Mouse (Mus musculus) right cerebral cortex, adult 2 months (tissue): ENCODE data around the gene Gm10961.
"Not testable (repeated sequence)": the region's sequence is repeated elsewhere in the genome, so short reads cannot be mapped to it uniquely, and the experiment has no call there.

ENCODE experiments used
- DNase-seq, 2 experiments: peaks; one replicate each; pipeline ENCODE4 v3.0.0; 2021 to 2022; ENCODE audit warnings: low spot score in 2 of 2

The Gm10961 gene

DNA sequence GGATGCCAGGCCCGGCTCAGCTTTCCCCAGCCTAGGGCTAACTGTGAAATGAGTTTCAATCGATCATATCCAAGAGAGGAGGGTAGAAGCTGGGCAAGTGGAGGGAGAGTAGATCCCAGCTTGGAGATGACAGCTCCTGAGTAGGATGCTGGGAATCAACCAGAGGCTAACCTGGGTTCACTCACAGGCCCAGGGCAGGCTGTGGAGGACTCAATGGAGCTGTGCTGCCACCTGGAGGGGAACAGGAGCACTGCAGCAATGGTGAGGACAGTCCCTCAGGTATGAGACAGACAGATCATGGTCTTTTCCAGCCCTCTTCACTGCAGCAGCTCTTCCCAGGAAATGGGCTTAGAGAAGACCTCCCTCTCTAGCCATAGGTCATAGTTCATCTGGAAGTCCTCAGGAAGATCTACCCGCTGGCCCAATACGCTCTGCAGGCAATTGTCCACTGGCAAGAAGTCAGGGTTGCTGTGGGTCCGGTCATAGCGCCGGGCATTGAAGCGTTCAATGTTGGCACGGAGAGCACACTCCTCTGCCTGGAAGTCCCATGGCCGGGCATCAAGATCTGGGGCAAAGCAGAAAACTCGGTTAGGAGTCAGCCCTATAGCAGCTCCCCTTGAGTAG is 18.1 kb upstream of the Gm10961 start:
- DNase-seq, result peak; percentile 80 to 81

GRCm38 (mm10) chr3:107617800-107618199 is 13.3 kb upstream of the Gm10961 start:
- DNase-seq, result no peak

DNA sequence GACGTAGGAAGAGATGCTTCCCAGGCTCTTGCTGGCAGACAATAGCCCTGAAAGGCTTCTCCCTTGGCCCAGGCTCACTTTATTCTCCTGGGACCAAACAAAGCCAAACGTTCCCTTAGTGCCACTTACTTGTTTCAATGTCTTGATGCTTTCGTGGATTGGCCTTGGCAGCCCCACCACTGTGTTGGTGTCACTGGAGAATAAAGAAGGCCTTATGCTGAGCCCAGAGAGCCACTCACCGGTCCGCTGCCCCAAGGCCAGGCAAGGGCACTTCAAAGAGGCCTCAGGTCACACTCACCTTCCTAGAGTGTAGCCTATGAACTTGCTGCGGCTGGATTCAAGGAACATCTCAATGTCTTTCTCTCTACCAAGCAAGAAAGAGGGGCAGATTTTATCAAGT is 11.2 kb upstream of the Gm10961 start:
- no peak for DNase-seq

GRCm38 (mm10) chr3:107621286-107622075 is 9.6 kb upstream of the Gm10961 start:
- no peak for DNase-seq

GRCm38 (mm10) chr3:107622537-107622936 is 8.6 kb upstream of the Gm10961 start:
- no peak for DNase-seq

- no peak for DNase-seq
These were observed 6.7 kb upstream of the Gm10961 start for GRCm38 (mm10) chr3:107624424-107624823.

- DNase-seq, result no peak
These were observed 5.6 kb upstream of the Gm10961 start for GRCm38 (mm10) chr3:107625536-107625935.

- DNase-seq, result no peak
These were observed 4.4 kb upstream of the Gm10961 start for GRCm38 (mm10) chr3:107626751-107627150.

DNA sequence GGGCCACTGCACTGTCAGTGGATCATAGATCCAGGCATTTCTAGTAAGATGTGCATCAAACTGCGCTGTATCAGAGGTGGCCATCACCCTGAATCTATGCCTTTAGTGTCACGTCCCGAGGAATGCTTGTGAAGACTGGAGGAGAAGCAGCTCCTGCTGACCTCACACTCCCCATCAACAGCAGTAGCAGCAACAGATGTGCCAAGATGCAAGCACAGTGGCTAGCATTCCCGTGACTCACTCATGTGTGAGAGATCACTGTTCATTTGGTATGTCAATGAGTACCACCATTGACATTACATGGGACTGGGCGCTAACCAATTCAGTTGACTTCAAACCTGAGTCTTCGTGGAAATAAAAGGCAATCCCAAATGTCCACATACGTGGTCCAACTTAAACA is 3.5 kb upstream of the Gm10961 start:
- no peak for DNase-seq

DNA sequence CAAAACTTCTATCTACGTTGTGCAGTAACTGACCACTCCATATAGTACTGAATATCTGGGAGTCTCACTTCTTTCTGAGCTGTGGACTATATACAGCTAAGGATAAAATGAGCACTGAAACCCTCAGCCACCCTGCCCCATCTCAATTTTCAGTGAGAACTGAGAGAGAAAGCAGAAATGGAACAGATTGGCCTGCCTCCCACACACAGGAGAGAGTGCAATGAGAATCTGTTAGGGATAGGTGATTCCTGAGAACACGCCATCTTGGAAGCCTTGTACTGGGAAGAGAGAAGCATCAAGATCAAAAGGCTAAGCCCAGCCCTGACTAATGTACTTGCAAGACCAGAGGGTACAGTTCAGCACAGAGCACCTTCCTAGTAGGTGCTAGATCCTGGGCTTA is 2.6 kb upstream of the Gm10961 start:
- DNase-seq, result peak; percentile 34 to 43

DNA sequence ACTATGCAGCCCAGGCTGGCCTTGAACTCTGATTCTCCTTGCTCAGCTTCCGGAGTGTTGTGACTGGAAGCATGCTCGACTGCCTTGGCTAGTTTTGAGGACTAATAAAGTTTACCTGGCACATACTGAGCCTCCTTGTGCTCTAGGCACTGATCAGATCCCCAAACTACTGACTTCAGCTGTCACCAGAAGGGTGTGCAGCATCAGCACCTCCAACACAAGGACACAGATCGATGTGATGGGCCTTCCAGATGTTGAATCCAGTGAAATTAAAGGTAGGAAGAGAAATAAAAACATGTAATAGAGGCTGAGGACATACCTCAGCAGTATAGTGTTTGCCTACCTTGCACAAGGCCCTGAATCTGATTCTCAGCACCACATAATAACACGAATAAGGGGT is 1.7 kb upstream of the Gm10961 start:
- DNase-seq, result no peak

DNA sequence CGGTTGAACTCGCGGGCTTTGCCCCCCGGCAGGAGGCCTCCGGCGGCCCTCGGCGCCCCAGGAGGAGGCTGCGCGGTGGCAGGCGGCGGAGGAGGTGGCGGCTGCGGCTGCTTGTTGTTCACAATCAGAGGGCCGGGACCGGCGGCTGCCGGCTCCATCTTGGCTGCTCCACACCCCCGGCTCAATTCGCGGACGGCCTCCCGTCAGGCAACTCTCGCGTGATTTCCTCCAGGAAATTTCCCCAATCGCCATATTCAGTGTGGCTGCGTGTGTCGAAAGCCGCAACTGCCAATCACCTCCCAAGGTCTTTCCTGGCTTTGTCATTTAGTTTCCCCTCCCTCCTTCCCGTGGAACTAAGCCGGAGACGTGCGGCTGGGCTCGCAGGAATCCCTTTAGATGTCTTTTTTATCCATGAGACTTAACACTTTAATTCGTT is 419 bp downstream of the Gm10961 start, which contains the start of gene Strip1:
TSS of gene Strip1 (minus strand) at position 172 of the 436 bp plus-strand sequence.
- DNase-seq, result peak; percentile 93 to 95

- no peak for DNase-seq
These were observed 1.7 kb downstream of the Gm10961 start for GRCm38 (mm10) chr3:107632786-107633185.

DNA sequence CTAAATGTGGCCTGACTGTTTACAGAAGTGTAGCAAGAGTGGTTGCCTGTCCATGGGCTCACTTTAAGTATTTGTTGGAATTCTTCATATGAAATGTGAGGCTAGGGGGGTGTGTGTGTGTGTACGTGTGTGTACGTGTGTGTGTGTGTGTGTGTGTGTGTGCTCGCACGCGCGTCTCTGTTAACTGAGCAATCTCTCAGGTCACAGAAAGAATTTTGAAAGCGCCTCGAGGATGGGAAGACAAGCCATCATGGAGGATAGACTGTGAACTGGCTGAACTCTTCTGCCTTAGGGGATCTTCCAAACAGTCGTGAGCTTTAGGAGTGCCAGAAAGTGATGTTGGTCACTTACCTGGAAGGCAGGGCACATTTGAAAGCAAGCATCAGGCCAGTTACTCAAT is 2.8 kb downstream of the Gm10961 start:
- no peak for DNase-seq

GRCm38 (mm10) chr3:107635836-107636235 is 4.7 kb downstream of the Gm10961 start:
- no peak for DNase-seq

DNA sequence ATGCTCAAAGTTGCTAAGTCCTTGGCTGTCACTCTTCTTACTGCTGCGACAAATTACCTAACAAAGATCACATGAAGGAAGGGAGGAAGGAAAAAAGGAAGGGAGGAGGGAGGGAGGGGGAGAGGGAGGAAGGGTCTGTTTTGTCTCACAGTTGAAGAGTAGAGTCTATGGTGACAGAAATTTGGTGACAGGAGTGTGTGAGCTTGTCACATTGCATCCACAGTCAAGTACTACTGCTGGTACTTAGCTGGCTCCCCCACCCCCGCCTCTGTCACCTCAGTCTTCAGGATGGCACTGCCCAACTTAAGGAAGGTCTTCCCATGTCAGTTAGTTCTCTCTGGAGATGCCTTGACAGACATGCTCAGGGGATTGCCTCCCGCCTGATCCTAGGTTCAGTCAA is 5.1 kb downstream of the Gm10961 start:
- no peak for DNase-seq

GRCm38 (mm10) chr3:107637606-107638172 is 6.6 kb downstream of the Gm10961 start:
- DNase-seq, result no peak

- DNase-seq, result no peak
These were observed 15.8 kb downstream of the Gm10961 start for GRCm38 (mm10) chr3:107646947-107647346.

DNA sequence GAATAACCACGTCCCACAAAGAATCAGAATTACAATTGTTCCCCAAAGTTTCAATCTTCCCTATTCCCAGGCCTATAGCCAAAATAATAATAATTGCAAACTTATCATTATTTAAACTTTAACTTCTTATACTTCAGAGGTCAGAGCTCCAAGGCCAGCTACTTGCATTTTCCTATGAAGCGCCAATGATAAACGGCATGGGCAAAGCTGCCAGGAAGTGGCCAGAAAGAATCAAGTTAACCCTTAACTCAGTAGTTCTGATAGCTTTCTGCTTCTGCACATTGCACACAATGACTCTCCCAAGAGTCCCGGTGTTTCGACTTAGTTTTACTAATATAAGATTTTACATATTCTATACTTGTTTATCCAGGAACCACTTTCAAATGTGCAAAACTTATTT is 19.2 kb downstream of the Gm10961 start:
- not testable (repeated sequence) for DNase-seq

GRCm38 (mm10) chr3:107652968-107653367 is 21.8 kb downstream of the Gm10961 start:
- DNase-seq, result no peak

GRCm38 (mm10) chr3:107654861-107655260 is 23.7 kb downstream of the Gm10961 start:
- no peak for DNase-seq

- DNase-seq, result no peak
These were observed 24.4 kb downstream of the Gm10961 start for GRCm38 (mm10) chr3:107655491-107655890.

- no peak for DNase-seq
These were observed 25.0 kb downstream of the Gm10961 start for GRCm38 (mm10) chr3:107656151-107656550.
